Mouse (Mus musculus): ENCODE measurements around the gene Fbxw8. TPM values are rescaled to one million over a fixed set of nuclear protein-coding genes. Genes with fewer than 3 reads are reported as not detected.

Fbxw8 gene
- polyA plus RNA-seq, 1 experiment from 2014 or later = 31.2 TPM

DNA sequence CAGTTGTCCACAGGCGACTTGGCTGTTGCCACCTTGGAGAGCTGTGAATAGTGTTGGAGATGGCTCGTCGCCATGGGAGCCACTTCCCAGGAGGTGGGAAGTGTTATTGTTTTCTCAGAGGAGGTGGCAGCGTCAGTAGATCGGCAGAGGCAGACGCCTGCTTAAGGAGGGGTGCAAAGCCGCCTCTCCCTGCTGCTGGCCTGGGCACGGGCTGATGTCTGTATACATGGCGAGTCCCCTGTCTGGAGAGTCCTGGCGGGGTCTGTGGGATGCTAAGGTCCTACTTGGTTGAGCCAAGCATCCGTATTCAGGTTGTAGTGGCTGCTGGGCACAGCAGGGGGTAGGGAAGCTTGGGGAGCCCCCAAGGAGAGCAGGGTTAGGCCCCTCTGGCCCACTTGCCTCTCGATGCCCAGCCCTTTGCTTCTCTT lies 116.0 kb downstream of the Fbxw8 start:
- Histone ChIP-seq H3K4me3 (no peak overlapping the region), H3K27ac (0 out of 2 replicates have a peak overlapping the region, but pooled peaks have one; percentile 2), H3K36me3 (no peaks in the 10 kb centered on the region), H3K9me3 (no peaks in the 10 kb centered on the region), H3K27me3 (ENCODE audit: insufficient read depth, poor library complexity, severe bottlenecking) (peaks cover 11% of the 10 kb centered on the region), H3K4me1 (peaks cover 21% of the 10 kb centered on the region)
- 29% methylated on average over 12 of the region's 12 CpGs for WGBS
- no peak for DNase-seq (ENCODE audit: low spot score)

DNA sequence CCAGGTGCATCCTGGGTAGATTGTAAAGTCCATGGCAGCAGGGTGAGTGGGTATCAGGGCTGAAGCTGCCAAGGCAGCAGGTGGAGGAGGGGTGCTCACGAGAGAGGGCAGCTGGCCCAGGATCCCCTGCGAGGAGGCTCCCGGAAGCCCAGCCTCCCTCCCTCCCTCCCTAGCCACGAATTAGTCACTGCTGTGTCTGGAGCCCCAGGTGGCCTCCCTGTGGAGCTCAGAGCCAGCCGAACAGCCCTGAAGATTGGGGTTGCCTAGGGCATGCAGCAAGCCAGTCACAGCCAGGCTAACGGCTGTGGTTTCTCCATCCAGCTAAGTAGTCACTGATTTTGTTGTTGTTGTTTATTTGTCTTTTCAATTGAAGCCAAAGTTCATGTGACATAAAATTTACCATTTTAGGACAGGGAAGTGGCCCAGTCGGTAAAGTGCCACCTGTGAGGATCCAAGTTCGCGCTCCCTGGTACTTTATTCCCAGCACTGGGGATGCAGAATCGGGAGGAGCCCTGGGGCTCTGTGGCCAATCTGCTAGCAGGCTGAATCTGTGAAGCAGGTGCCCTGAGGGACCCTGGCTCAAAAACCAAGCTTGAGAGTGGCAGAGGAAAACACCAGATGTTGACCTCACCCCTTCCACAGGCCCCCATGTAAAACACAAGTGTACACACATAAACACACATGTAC lies 117.3 kb downstream of the Fbxw8 start:
- Histone ChIP-seq H3K36me3 (no peaks in the 10 kb centered on the region), H3K27me3 (ENCODE audit: insufficient read depth, poor library complexity, severe bottlenecking) (peaks cover 11% of the 10 kb centered on the region), H3K4me3 (peak overlapping the region; percentile 44), H3K4me1 (peaks cover 34% of the 10 kb centered on the region), H3K9me3 (no peaks in the 10 kb centered on the region), H3K27ac (peak overlapping the region; percentile 79)
- 8% methylated on average over 10 of the region's 10 CpGs for WGBS
- no peak for DNase-seq (ENCODE audit: low spot score)

DNA sequence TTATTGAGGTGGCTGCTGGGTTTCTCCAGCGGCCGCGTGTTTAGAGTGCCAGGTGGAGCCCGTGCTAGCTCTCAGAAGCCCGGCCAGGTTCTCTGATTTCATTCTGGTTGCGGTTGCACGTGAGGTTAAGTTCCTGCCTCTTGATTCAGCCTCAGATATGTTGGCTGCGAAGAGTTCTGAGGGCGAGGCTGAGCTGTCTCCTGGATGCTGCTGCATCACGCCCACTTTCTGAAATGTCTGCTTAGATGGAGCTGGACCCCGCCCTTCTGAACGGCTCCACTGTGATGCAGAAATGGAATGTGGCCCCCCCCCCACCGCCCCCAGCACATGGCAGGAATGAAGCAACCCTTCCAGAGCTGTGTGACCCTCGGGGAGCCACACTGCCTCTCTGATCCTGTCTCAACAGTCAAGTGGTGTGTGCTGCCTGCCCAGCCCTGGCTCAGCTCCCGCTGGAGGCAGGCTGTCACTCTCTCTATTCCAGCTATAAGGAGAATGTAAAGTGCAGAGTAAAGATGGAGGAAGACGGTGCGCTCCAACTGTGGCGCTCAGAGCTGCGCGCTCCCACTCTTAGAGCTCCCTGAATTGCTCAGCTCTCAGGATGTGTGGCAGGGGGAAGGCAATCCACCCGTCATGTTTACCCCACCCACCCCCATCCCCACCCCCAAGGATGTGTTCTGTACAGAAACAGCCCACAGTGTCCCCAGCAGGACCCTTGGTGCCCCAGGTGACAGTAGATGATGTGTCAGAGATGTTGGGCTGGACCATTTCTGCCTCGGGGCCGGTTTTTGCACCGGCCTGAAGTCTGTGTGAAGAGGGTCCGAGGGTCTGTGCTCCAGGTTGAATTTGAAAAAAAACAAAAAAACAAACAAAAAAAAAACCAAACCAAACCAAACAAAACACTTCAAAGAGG lies 118.1 kb downstream of the Fbxw8 start:
- peak overlapping the region; percentile 44 for H3K4me3 ChIP-seq
- 36% methylated on average over 25 of the region's 25 CpGs for WGBS
- peak overlapping the region; percentile 79 for H3K27ac ChIP-seq
- peaks cover 11% of the 10 kb centered on the region for H3K27me3 ChIP-seq (ENCODE audit: insufficient read depth, poor library complexity, severe bottlenecking)
- no peaks in the 10 kb centered on the region for H3K9me3 ChIP-seq
- no peak for DNase-seq (ENCODE audit: low spot score)
- no peaks in the 10 kb centered on the region for H3K36me3 ChIP-seq
- peaks cover 35% of the 10 kb centered on the region for H3K4me1 ChIP-seq

DNA sequence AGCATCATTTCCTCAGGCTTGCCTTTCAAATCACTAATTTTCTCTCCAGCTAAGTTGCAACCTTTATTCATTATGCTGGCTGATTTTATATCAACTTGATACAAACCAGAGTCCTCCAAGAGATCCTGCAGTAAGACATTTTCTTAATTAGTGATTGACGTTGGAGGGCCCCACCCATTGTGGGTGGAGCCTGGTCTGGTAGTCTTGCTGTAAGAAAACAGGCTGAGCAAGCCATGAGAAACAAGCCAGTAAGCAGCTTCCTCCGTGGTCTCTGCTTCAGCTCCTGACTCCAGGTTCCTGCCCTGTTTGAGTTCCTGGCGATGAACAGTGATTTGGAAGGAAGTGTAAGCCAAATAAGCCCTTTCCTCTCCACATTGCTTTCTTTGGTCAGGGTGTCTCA lies 119.5 kb downstream of the Fbxw8 start:
- Histone ChIP-seq H3K27me3 (ENCODE audit: insufficient read depth, poor library complexity, severe bottlenecking) (peaks cover 19% of the 10 kb centered on the region), H3K27ac (no peak overlapping the region), H3K4me3 (no peak overlapping the region), H3K36me3 (no peaks in the 10 kb centered on the region), H3K4me1 (peaks cover 45% of the 10 kb centered on the region), H3K9me3 (no peaks in the 10 kb centered on the region)
- WGBS = 50% methylated on average over 3 of the region's 3 CpGs
- DNase-seq (ENCODE audit: low spot score) = no peak

DNA sequence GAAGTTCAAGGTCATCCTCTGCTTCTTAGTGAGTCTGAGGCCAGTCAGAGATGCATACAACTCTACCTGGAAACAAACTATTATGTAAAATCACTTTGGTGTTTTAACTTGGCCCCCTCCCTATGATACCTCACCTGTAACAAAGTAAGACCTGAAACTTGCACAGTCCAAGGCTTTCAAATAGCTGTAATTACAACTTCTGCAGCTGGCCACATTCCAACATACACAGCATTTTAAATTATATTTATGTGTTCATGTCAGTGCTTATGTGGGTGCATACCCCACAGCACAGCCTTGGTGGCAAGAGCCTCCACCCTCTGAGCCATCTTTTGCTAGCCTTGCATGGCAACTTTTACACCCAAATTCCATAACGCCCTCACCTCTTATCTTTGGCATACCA lies 120.6 kb downstream of the Fbxw8 start:
- Histone ChIP-seq H3K27me3 (ENCODE audit: insufficient read depth, poor library complexity, severe bottlenecking) (peaks cover 31% of the 10 kb centered on the region), H3K36me3 (no peaks in the 10 kb centered on the region), H3K4me3 (no peak overlapping the region), H3K9me3 (no peaks in the 10 kb centered on the region), H3K4me1 (peaks cover 52% of the 10 kb centered on the region), H3K27ac (no peak overlapping the region)
- WGBS = 80% methylated on average over 1 of the region's 1 CpGs
- DNase-seq (ENCODE audit: low spot score) = no peak

- no peak for DNase-seq (ENCODE audit: low spot score)
- no peaks in the 10 kb centered on the region for H3K36me3 ChIP-seq
- H3K27ac ChIP-seq = peak overlapping the region; percentile 65
- 53% methylated on average over 6 of the region's 6 CpGs for WGBS
- H3K4me3 ChIP-seq = no peak overlapping the region
- peaks cover 57% of the 10 kb centered on the region for H3K4me1 ChIP-seq
- H3K9me3 ChIP-seq = no peaks in the 10 kb centered on the region
- H3K27me3 ChIP-seq (ENCODE audit: insufficient read depth, poor library complexity, severe bottlenecking) = peaks cover 33% of the 10 kb centered on the region
Observed at GRCm38 (mm10) chr5:118033740-118034139, 121.5 kb downstream of the Fbxw8 start.

DNA sequence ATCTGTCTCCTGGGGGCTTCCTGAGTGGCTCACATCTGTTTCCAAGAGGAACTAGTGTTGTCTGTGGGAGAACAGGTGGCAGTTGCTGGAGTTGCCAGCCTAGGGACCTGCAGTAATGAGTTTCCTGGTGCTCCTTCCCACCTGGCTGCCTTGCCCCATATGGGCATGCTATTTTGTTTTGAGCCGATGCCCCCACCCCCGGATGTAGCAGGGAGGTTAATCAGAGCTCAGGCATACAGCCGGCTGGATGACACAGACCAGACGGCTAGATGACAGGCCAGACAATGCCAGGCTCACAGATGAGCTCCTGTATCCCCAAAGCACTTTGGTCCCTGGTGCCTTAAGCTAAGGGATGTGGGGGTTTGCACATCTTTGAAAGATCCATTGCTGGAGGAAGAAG lies 121.9 kb downstream of the Fbxw8 start:
- H3K36me3 ChIP-seq = no peaks in the 10 kb centered on the region
- DNase-seq (ENCODE audit: low spot score) = no peak
- peak overlapping the region; percentile 65 for H3K27ac ChIP-seq
- peaks cover 61% of the 10 kb centered on the region for H3K4me1 ChIP-seq
- 19% methylated on average over 4 of the region's 4 CpGs for WGBS
- H3K9me3 ChIP-seq = no peaks in the 10 kb centered on the region
- H3K27me3 ChIP-seq (ENCODE audit: insufficient read depth, poor library complexity, severe bottlenecking) = peaks cover 37% of the 10 kb centered on the region
- no peak overlapping the region for H3K4me3 ChIP-seq

DNA sequence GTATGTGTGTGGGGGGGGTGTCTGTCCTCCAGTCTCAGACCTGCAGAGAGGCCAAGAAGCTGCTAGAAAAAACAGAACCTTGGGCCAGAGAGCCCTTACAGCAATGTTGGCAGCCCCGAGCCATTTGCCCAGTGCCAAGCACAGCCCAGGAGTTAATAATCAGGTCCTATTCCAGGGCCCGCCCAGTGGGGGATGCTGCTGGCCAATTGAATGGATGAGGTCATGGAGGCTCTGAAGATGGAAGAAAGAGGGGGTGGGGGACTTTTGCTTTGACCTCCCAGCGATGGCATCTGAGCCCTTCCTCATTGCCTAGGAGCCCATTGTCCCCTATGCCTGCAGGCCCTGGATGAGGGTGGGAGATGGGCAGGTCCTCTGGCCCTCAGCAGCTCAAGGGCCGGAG lies 123.8 kb downstream of the Fbxw8 start:
- no peak for DNase-seq (ENCODE audit: low spot score)
- H3K9me3 ChIP-seq = no peaks in the 10 kb centered on the region
- WGBS = 52% methylated on average over 4 of the region's 4 CpGs
- H3K36me3 ChIP-seq = no peaks in the 10 kb centered on the region
- H3K27me3 ChIP-seq (ENCODE audit: insufficient read depth, poor library complexity, severe bottlenecking) = peaks cover 51% of the 10 kb centered on the region
- H3K4me3 ChIP-seq = no peak overlapping the region
- peaks cover 64% of the 10 kb centered on the region for H3K4me1 ChIP-seq
- H3K27ac ChIP-seq = peak overlapping the region; percentile 47; the same call in 1 of the 2 replicates

GRCm38 (mm10) chr5:118031059-118031458 lies 124.2 kb downstream of the Fbxw8 start:
- no peak for DNase-seq (ENCODE audit: low spot score)

GRCm38 (mm10) chr5:118030022-118030675 lies 125.1 kb downstream of the Fbxw8 start:
- 84% methylated on average over 9 of the region's 9 CpGs for WGBS
- H3K36me3 ChIP-seq = no peaks in the 10 kb centered on the region
- no peak for DNase-seq (ENCODE audit: low spot score)
- H3K4me1 ChIP-seq = peaks cover 72% of the 10 kb centered on the region
- peaks cover 64% of the 10 kb centered on the region for H3K27me3 ChIP-seq (ENCODE audit: insufficient read depth, poor library complexity, severe bottlenecking)
- no peak overlapping the region; the same call in 1 of the 2 replicates for H3K4me3 ChIP-seq
- H3K27ac ChIP-seq = no peak overlapping the region
- H3K9me3 ChIP-seq = no peaks in the 10 kb centered on the region

More at GRCm38 (mm10) chr5:118031059-118031458, 124.2 kb downstream of the Fbxw8 start:
- H3K36me3 ChIP-seq = no peaks in the 10 kb centered on the region
- H3K4me1 ChIP-seq = peaks cover 69% of the 10 kb centered on the region
- 19% methylated on average over 5 of the region's 5 CpGs for WGBS
- peak overlapping the region; percentile 47; the same call in 1 of the 2 replicates for H3K27ac ChIP-seq
- no peaks in the 10 kb centered on the region for H3K9me3 ChIP-seq
- peaks cover 55% of the 10 kb centered on the region for H3K27me3 ChIP-seq (ENCODE audit: insufficient read depth, poor library complexity, severe bottlenecking)
- no peak overlapping the region for H3K4me3 ChIP-seq

- no peak for DNase-seq (ENCODE audit: low spot score)
- Histone ChIP-seq H3K4me3 (peak overlapping the region; percentile 79), H3K27me3 (ENCODE audit: insufficient read depth, poor library complexity, severe bottlenecking) (peaks cover 64% of the 10 kb centered on the region), H3K4me1 (peaks cover 72% of the 10 kb centered on the region), H3K36me3 (no peaks in the 10 kb centered on the region), H3K27ac (no peak overlapping the region), H3K9me3 (no peaks in the 10 kb centered on the region)
- WGBS = 3% methylated on average over 10 of the region's 10 CpGs
Observed at GRCm38 (mm10) chr5:118029420-118029819, 125.8 kb downstream of the Fbxw8 start.

- Histone ChIP-seq H3K27me3 (ENCODE audit: insufficient read depth, poor library complexity, severe bottlenecking) (peaks cover 64% of the 10 kb centered on the region), H3K27ac (peak overlapping the region; percentile 79), H3K4me1 (peaks cover 68% of the 10 kb centered on the region), H3K36me3 (no peaks in the 10 kb centered on the region), H3K9me3 (no peaks in the 10 kb centered on the region), H3K4me3 (peak overlapping the region; percentile 79)
- WGBS = 4% methylated on average over 12 of the region's 12 CpGs
- DNase-seq (ENCODE audit: low spot score) = no peak
Observed at GRCm38 (mm10) chr5:118029035-118029408, 126.2 kb downstream of the Fbxw8 start.

Data from heart, embryonic 10.5 days (tissue).